Mouse (Mus musculus): Measurements from ENCODE around the gene Syn3. TPM values are rescaled to one million over a fixed set of nuclear protein-coding genes. Genes with fewer than 3 reads are reported as not detected.

Syn3 gene
- polyA plus RNA-seq, 1 experiment from 2014 or later = 0.20 TPM

DNA sequence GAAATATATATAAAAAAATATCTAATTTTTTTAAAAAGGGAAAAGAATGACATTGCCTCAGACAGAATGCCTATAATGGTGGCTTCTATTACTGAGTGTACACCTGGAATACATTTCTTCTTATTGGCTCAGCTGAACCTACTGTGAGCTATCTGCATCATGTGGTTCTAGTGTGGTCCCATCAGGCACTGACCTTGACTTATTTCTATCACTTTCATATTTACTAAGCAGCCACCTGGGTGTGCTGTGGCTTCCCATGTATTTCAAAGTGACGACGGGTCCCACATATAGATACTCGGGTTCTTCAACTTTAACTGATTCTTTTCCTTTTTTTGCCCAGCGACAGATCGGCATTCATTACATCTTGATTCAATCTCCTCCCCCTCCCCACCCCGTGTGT lies 255.2 kb downstream of the Syn3 start:
- Histone ChIP-seq H3K4me2 (no peak overlapping the region), H3K27ac (replicated peaks) (no peak overlapping the region), H3K4me3 (replicated peaks) (no peak overlapping the region), H3K9ac (no peak overlapping the region), H3K4me1 (replicated peaks) (no peaks in the 10 kb centered on the region), H3K27me3 (no peaks in the 10 kb centered on the region), H3K36me3 (replicated peaks) (no peaks in the 10 kb centered on the region), H3K9me3 (replicated peaks) (no peaks in the 10 kb centered on the region)
- ATAC-seq (ENCODE audit: insufficient read depth) = no peak
- WGBS (ENCODE audit: insufficient replicate concordance) = 62% methylated on average over 6 of the region's 6 CpGs

DNA sequence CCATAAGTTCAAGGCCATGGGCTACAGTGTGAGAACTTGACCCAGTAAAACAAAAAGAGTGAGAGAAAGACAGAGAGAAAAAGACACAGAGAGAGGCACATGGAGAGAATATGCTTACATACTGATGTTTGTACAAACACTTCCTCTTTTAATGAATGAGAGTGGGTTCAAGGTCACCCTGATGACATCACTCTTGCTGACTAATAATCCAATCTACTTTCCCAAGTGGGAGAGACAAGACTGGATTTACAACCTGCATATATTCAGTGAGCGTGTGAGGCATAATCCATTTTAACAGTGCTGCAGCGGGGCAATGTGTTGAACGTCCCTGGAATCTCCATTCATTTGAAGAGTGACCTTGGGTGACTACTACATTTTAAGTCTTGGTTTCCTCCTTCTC lies 256.0 kb downstream of the Syn3 start:
- Histone ChIP-seq H3K9me3 (replicated peaks) (no peaks in the 10 kb centered on the region), H3K4me3 (replicated peaks) (no peak overlapping the region), H3K4me1 (replicated peaks) (no peaks in the 10 kb centered on the region), H3K9ac (no peak overlapping the region), H3K27ac (replicated peaks) (no peak overlapping the region), H3K4me2 (no peak overlapping the region), H3K36me3 (replicated peaks) (no peaks in the 10 kb centered on the region), H3K27me3 (no peaks in the 10 kb centered on the region)
- 70% methylated on average over 3 of the region's 3 CpGs for WGBS (ENCODE audit: insufficient replicate concordance)
- ATAC-seq (ENCODE audit: insufficient read depth) = no peak

DNA sequence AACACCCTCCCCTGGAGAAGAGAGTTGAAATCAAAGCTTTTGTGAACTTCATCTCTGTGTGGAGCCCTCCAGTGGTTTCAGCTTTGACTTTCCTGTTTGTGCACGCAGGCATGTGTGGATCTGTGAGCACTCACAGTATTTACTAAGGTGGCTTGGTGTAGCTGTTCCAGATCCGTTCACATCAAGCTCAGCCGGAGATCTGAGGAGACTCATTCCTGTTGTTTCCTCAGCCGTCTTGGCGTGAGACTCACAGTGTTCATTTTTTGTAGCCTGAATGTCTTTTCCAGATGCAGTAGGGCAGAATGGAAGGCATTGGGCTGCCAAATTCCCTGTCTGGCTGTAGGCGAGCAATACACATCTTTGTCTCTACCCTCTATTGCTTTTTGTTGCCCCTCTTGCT lies 268.7 kb downstream of the Syn3 start:
- Histone ChIP-seq H3K9me3 (replicated peaks) (no peaks in the 10 kb centered on the region), H3K4me1 (replicated peaks) (no peaks in the 10 kb centered on the region), H3K4me3 (replicated peaks) (no peak overlapping the region), H3K9ac (no peak overlapping the region), H3K4me2 (no peak overlapping the region), H3K36me3 (replicated peaks) (no peaks in the 10 kb centered on the region), H3K27ac (replicated peaks) (no peak overlapping the region), H3K27me3 (no peaks in the 10 kb centered on the region)
- WGBS (ENCODE audit: insufficient replicate concordance) = 52% methylated on average over 6 of the region's 6 CpGs
- ATAC-seq (ENCODE audit: insufficient read depth) = no peak

DNA sequence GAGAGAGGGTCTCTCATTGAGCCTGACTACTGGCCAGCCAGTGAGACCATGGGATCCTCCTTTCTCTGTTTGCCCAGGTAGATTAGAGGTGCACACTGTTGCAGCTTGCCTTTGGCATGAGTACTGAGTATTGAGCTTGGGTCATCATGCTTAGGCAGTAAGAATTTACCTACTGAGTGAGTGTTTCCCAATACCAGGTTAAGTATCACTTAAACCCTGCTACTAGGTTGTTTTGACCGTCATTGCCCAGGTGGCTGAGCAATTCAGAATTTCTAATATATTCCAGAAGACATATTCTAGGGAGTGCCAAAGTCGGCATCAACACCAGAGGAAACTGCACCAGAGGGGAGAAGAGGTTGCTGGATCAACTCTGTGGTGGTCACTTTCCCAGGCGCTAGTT lies 273.2 kb downstream of the Syn3 start:
- 59% methylated on average over 3 of the region's 3 CpGs for WGBS (ENCODE audit: insufficient replicate concordance)
- no peaks in the 10 kb centered on the region for H3K27me3 ChIP-seq
- no peaks in the 10 kb centered on the region for H3K9me3 ChIP-seq (replicated peaks)
- H3K4me3 ChIP-seq (replicated peaks) = no peak overlapping the region
- ATAC-seq (ENCODE audit: insufficient read depth) = no peak
- H3K36me3 ChIP-seq (replicated peaks) = no peaks in the 10 kb centered on the region
- no peak overlapping the region for H3K9ac ChIP-seq
- H3K4me2 ChIP-seq = no peak overlapping the region
- no peaks in the 10 kb centered on the region for H3K4me1 ChIP-seq (replicated peaks)
- H3K27ac ChIP-seq (replicated peaks) = no peak overlapping the region

DNA sequence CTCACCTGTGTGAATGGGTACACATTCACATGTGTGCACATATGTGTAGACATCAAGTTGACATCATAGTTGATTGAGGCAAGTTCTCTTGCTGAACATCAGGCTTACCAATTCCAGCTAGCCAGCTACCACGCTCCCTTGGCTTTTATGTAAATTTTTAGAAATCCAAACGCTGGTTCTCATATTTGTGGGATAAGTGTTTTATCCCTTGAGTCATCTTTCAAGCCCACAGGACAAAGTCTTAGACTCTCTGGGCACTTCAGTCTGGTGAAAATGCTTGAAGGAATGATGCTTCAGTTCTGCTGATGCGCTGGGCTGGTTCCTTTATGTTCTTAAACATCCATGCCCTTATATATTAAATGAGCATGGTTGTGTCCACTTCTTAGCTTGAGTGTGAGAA lies 279.7 kb downstream of the Syn3 start:
- no peak overlapping the region for H3K27ac ChIP-seq (replicated peaks)
- H3K36me3 ChIP-seq (replicated peaks) = no peaks in the 10 kb centered on the region
- H3K4me2 ChIP-seq = no peak overlapping the region
- WGBS (ENCODE audit: insufficient replicate concordance) = 76% methylated on average over 3 of the region's 3 CpGs
- H3K27me3 ChIP-seq = no peaks in the 10 kb centered on the region
- no peak overlapping the region for H3K9ac ChIP-seq
- no peak for ATAC-seq (ENCODE audit: insufficient read depth)
- no peaks in the 10 kb centered on the region for H3K4me1 ChIP-seq (replicated peaks)
- H3K9me3 ChIP-seq (replicated peaks) = no peaks in the 10 kb centered on the region
- no peak overlapping the region for H3K4me3 ChIP-seq (replicated peaks)

DNA sequence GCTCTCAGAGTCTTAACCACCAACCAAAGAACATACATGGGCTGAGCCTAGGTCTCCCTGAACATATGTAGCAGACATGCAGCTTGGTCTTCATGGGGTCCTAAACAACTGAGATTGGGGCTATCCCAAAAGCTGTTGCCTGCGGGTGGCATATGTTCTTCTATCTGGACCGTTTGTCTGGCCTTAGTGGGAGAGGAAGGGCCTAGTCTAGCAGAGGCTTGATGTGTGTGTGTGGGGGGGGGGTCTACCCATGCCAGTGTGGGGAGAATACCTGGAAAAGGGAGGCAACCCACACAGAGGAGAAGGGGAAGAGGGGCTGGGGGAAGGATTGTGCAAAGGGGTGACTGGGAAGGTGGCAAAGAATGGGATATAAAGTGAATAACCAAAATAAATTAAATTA lies 281.9 kb downstream of the Syn3 start:
- no peak overlapping the region for H3K9ac ChIP-seq
- WGBS (ENCODE audit: insufficient replicate concordance) = 54% methylated on average over 2 of the region's 2 CpGs
- H3K4me3 ChIP-seq (replicated peaks) = no peak overlapping the region
- H3K4me2 ChIP-seq = no peak overlapping the region
- no peaks in the 10 kb centered on the region for H3K4me1 ChIP-seq (replicated peaks)
- H3K27ac ChIP-seq (replicated peaks) = no peak overlapping the region
- ATAC-seq (ENCODE audit: insufficient read depth) = no peak
- no peaks in the 10 kb centered on the region for H3K9me3 ChIP-seq (replicated peaks)
- H3K27me3 ChIP-seq = no peaks in the 10 kb centered on the region
- H3K36me3 ChIP-seq (replicated peaks) = no peaks in the 10 kb centered on the region

DNA sequence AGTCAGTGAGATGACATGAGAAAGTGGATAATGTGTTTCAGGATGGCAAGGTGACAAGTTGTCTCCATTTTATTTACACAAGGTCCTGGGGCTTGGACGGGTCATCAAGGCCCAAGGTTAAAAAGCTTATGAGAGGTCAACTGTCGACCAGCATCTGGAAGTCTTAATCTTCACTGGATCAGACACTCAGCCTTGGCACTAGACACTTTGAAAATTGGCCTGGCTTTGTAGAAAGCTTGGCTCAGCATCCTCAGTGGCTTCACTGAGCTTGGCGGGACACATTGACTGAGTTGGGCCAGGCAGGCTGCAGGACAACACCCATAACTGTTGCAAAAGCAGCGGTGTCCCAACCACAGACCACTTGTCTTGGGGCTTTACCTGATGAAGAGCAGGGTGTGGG lies 286.6 kb downstream of the Syn3 start:
- no peaks in the 10 kb centered on the region for H3K36me3 ChIP-seq (replicated peaks)
- no peak overlapping the region for H3K4me2 ChIP-seq
- no peak overlapping the region for H3K9ac ChIP-seq
- H3K4me3 ChIP-seq (replicated peaks) = no peak overlapping the region
- no peaks in the 10 kb centered on the region for H3K9me3 ChIP-seq (replicated peaks)
- no peaks in the 10 kb centered on the region for H3K4me1 ChIP-seq (replicated peaks)
- H3K27me3 ChIP-seq = no peaks in the 10 kb centered on the region
- no peak for ATAC-seq (ENCODE audit: insufficient read depth)
- WGBS (ENCODE audit: insufficient replicate concordance) = 48% methylated on average over 4 of the region's 4 CpGs
- H3K27ac ChIP-seq (replicated peaks) = no peak overlapping the region

DNA sequence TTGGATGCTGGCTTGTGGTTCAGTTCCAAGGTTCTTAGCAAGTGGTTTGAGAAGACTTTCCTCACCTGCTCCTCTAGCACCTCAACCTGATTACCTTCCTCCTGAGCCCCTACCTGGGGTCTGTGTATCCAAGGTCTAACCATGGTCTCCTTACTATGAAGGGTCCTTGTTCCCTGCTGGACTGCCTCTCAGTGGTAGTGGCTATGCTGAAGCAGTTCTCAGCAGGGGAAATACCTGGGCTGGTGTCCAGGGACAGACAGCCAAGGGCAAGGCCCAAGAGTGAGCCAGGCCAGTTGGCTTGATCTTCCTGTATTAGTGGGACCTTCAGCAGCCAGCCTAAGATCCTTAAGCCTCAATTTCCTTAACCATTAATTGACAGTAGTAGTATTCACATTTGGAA lies 294.8 kb downstream of the Syn3 start:
- Histone ChIP-seq H3K36me3 (replicated peaks) (no peaks in the 10 kb centered on the region), H3K9ac (no peak overlapping the region), H3K4me3 (replicated peaks) (no peak overlapping the region), H3K4me2 (no peak overlapping the region), H3K27me3 (no peaks in the 10 kb centered on the region), H3K27ac (replicated peaks) (no peak overlapping the region), H3K4me1 (replicated peaks) (no peaks in the 10 kb centered on the region), H3K9me3 (replicated peaks) (no peaks in the 10 kb centered on the region)
- ATAC-seq (ENCODE audit: insufficient read depth) = no peak

DNA sequence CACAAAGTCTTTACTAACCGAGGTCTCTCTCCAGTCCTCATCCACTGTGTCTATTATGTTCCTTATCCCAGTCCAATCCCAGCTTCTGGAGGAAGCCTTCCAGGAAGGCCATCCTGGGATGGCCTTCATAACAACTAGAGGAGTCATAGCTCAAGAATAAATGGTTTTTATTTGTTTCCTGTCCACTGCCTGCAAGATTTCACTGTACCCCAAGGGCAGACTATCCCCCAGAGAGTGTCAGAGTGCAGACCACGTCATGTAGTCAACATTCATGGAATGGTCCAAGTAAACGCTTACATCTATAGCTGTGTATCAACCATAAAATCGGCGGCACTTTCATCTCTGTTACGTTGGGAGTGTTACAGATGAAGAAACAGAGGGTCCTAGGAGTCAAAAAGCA lies 295.5 kb downstream of the Syn3 start:
- no peaks in the 10 kb centered on the region for H3K27me3 ChIP-seq
- 72% methylated on average over 6 of the region's 6 CpGs for WGBS (ENCODE audit: insufficient replicate concordance)

DNA sequence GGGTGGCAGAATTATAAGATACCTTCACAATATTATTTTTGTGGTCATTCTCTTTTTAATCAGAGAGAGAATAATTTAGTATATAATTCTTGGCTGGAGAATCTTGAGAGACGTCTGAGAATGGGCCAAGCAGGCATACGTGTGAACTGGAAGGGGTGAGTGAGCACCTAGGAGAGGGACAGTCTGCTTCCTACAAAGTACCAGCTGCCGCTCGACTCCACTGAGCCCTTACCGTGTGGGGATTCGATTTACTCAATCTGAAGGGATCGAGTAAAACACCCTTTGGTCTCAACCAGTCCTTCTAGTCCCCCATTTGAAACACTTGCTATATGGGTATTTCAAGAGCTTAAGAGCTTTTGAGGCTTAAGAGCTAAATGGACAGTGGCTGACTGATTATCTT lies 296.9 kb downstream of the Syn3 start:
- no peak for ATAC-seq (ENCODE audit: insufficient read depth)
- no peaks in the 10 kb centered on the region for H3K36me3 ChIP-seq (replicated peaks)
- no peaks in the 10 kb centered on the region for H3K27me3 ChIP-seq
- H3K4me2 ChIP-seq = no peak overlapping the region
- H3K9me3 ChIP-seq (replicated peaks) = no peaks in the 10 kb centered on the region
- H3K4me1 ChIP-seq (replicated peaks) = no peaks in the 10 kb centered on the region
- 68% methylated on average over 7 of the region's 7 CpGs for WGBS (ENCODE audit: insufficient replicate concordance)
- H3K9ac ChIP-seq = no peak overlapping the region
- no peak overlapping the region for H3K27ac ChIP-seq (replicated peaks)
- H3K4me3 ChIP-seq (replicated peaks) = no peak overlapping the region

More for the DNA sequence above, 295.5 kb downstream of the Syn3 start:
- Histone ChIP-seq H3K36me3 (replicated peaks) (no peaks in the 10 kb centered on the region), H3K4me2 (no peak overlapping the region), H3K27ac (replicated peaks) (no peak overlapping the region), H3K9me3 (replicated peaks) (no peaks in the 10 kb centered on the region), H3K9ac (no peak overlapping the region), H3K4me3 (replicated peaks) (no peak overlapping the region), H3K4me1 (replicated peaks) (no peaks in the 10 kb centered on the region)
- no peak for ATAC-seq (ENCODE audit: insufficient read depth)

DNA sequence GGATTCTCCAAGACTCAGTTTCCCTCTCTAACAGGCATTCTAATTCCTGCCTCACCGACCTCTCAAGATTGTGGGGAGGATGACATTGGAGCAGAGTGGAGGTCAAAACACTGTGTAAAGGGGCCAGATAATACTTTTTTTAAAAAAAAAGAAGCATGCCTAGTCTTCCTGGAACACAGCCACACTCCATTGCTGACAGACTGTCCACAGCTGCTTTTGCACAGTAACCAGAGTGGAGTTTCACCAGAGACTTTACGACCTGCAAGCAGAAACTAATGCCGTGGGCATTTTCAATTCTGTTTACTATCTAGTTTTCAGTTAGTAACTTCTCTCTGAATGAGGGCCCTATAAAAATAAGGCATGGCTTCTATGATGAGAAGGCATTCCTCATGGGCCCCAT lies 297.7 kb downstream of the Syn3 start:
- WGBS (ENCODE audit: insufficient replicate concordance) = 66% methylated on average over 3 of the region's 3 CpGs
- no peaks in the 10 kb centered on the region for H3K4me1 ChIP-seq (replicated peaks)

DNA sequence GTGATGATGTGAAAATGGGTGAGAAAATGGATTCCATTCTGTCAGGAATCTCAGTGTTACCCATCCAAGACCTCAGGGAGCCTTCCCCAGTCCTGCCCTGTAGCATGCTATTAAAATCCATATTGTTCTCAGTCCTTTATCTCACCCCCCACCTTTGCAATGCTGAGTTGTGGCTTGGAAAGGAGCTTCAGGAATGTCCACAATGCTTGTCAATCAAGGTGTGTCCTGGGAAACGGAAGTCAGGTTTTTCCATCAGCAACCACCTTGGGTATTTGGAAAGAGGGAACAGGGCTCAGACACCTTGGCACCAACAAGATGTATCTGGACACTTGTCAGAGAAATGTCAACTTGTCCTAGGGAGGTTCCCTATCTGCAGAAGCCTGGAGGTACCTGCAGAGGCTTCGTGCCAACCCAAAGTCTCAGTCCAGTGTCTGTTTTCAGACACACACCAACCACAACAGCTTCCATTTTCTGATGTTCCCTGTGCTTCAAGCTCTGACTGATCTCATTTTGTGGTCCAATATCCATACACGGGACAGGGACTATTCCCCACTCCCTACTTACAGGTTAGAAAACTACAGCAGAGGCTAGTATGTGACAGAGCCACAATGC lies 302.2 kb downstream of the Syn3 start:
- H3K4me2 ChIP-seq = no peak overlapping the region
- H3K36me3 ChIP-seq (replicated peaks) = no peaks in the 10 kb centered on the region
- no peak overlapping the region for H3K27ac ChIP-seq (replicated peaks)
- no peak overlapping the region for H3K4me3 ChIP-seq (replicated peaks)
- no peak overlapping the region for H3K9ac ChIP-seq
- H3K27me3 ChIP-seq = no peaks in the 10 kb centered on the region
- no peaks in the 10 kb centered on the region for H3K9me3 ChIP-seq (replicated peaks)
- H3K4me1 ChIP-seq (replicated peaks) = no peaks in the 10 kb centered on the region
- no peak for ATAC-seq (ENCODE audit: insufficient read depth)
- 52% methylated on average over 3 of the region's 3 CpGs for WGBS (ENCODE audit: insufficient replicate concordance)

More for the DNA sequence above, 297.7 kb downstream of the Syn3 start:
- no peaks in the 10 kb centered on the region for H3K27me3 ChIP-seq
- H3K9ac ChIP-seq = no peak overlapping the region
- no peak overlapping the region for H3K27ac ChIP-seq (replicated peaks)
- no peak overlapping the region for H3K4me3 ChIP-seq (replicated peaks)
- ATAC-seq (ENCODE audit: insufficient read depth) = no peak
- no peaks in the 10 kb centered on the region for H3K36me3 ChIP-seq (replicated peaks)
- H3K4me2 ChIP-seq = no peak overlapping the region
- H3K9me3 ChIP-seq (replicated peaks) = no peaks in the 10 kb centered on the region
